Mouse (Mus musculus): ENCODE data around the gene Angptl2. TPM values are rescaled to one million over a fixed set of nuclear protein-coding genes. Genes with fewer than 3 reads are reported as not detected.

Angptl2 gene
- polyA plus RNA-seq (2016; fragmentation: Nextera tagmentation; extraction: Ambion mirVana): 17.4 and 18.1 TPM in 2 replicates

DNA sequence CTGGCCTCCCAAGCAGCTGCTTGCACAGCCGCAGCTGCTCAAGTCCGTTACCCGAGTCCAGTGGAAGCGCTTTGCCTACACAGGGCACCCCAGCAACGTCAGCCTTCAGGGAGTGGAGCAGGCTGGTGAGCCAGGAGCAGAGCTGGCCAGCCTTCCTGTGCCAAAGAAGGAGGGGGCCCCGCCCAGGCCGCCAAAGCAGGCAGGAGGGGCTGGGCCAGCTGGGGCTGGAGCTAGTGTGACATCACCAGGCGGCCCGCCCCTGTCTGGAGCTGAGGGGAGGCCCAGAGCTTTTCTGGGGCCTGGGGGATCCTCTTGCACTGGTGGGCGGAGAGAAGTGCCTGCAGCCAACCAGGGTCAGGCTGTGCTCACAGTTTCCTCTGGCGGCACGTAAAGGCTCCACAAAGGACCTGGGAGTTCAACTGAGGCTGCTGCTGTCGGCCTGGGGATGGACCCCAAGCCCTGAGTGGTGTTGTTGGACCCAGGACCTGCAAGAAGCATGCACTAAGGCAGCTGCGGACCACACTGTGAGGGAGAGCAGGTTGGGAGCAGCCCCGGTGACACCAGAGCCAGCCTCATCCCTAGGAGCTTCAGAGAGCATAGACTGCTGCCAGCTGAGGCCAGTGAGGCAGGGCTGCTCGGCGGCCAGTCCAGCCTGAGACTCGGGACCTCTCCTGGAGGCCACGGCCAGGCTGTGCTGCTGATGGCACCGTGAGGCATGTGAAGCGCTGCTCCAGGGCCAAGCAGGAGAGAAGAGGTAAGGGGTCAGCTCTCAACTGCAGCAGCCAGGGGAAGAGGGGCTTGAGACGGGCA is at the start of gene Angptl2:
Gene Angptl2 (plus strand): TSS at position 370 of the 810 bp plus-strand sequence.
- ATAC-seq (ENCODE audit: low FRiP score): peak; percentile 96
- under 1% methylated on average over 22 of the region's 22 CpGs for WGBS
- Histone ChIP-seq H3K4me1 (peaks cover 45% of the 10 kb centered on the region), H3K36me3 (replicated peaks) (no peaks in the 10 kb centered on the region), H3K27me3 (no peaks in the 10 kb centered on the region), H3K4me3 (replicated peaks) (peak within 1 kb of the TSS; percentile 54), H3K9me3 (no peaks in the 10 kb centered on the region), H3K27ac (peak within 1 kb of the TSS; percentile 88), H3K4me2 (peak within 1 kb of the TSS; percentile 90), H3K9ac (peak within 1 kb of the TSS; percentile 74)

DNA sequence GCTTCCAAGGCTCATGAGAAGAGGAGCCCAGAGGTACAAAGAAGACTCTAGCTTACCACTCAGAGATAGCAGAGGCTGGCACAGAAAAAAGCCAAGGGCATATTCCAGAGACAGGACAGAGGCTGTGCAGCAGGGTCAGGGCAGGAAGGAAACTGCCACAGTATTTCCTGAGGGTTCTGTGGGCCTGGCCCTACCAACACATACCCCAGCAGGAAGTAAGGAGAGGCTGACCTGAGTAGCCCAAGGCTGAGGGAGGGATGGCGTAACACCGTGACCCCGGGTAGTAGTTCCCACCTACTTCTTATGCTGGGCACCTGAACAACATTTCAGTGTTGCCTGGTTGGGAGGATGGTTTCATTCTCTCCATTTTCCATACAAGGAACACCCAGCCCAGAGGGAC is 48.8 kb upstream of the Angptl2 start:
- 80% methylated on average over 3 of the region's 3 CpGs for WGBS
- Histone ChIP-seq H3K36me3 (replicated peaks) (peaks cover 17% of the 10 kb centered on the region; the same call in 1 of the 2 replicates), H3K9me3 (no peaks in the 10 kb centered on the region), H3K9ac (no peak overlapping the region), H3K4me3 (replicated peaks) (no peak overlapping the region), H3K4me2 (no peak overlapping the region), H3K4me1 (peaks cover 11% of the 10 kb centered on the region; the same call in 1 of the 2 replicates), H3K27me3 (peaks cover 8% of the 10 kb centered on the region; the same call in 1 of the 2 replicates), H3K27ac (no peak overlapping the region)
- ATAC-seq (ENCODE audit: low FRiP score): no peak

DNA sequence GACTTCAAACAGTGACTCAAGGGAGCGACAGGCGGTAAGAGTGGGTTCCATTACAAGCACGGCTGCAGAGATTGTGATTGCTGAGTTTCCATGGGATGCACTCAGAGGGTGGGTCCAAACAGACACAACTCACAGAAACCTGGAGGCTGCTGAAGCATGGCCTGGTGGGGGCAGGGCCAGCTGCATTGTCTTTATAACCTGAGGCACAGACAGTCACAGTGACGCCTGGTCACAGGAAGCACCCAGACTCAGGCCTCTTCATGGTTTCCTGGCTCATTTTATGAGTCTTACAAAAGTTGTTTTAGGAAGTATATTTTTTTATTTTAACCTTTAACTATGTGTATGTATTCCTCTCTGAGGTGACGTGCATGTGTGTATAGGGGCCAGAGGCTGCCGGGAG is 46.4 kb upstream of the Angptl2 start:
- H3K4me3 ChIP-seq (replicated peaks): no peak overlapping the region
- H3K27ac ChIP-seq: no peak overlapping the region
- no peak overlapping the region for H3K9ac ChIP-seq
- peaks cover 8% of the 10 kb centered on the region; the same call in 1 of the 2 replicates for H3K27me3 ChIP-seq
- H3K4me1 ChIP-seq: peaks cover 11% of the 10 kb centered on the region; the same call in 1 of the 2 replicates
- H3K4me2 ChIP-seq: no peak overlapping the region
- H3K36me3 ChIP-seq (replicated peaks): peaks cover 33% of the 10 kb centered on the region
- no peak for ATAC-seq (ENCODE audit: low FRiP score)
- H3K9me3 ChIP-seq: no peaks in the 10 kb centered on the region
- 82% methylated on average over 6 of the region's 6 CpGs for WGBS

DNA sequence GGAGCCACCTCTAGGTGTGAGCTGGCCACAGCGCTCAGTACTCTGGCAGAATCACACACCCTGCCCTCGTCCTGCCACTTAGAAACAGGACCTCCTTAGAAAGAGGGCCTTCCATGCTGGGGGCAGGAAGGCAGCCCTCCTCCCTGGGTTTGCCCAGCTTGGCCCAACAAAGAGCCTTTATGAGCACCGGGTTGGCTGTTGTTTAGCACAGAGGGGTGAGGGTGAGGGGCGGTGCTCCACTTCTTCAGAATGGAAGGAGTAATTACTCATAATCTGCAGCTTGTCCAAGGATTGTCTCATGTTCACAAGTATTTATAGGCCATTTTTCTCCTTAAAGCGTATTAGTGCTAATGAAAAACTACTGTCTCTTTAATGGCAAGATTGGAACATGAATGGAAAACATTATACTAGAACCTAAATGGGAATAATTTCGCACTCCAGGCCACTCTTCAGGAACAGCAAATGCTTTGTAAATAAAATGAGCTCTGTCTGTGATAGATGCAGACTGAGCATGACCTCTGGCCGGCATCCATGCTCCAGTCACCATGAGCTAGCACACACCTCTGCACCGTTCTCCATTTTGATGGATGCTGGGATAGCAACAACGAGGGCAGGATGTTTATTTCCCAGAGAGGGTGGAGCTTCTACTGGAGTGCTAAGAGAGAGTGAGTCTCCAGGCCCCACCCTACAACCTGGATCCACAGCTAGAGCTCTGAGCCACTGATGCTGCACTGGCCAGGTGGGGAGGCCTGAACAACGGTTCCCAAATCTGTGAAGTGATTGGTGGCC is 44.9 kb upstream of the Angptl2 start:
- no peak overlapping the region for H3K4me3 ChIP-seq (replicated peaks)
- H3K27ac ChIP-seq: peak overlapping the region; percentile 36; the same call in 1 of the 2 replicates
- ATAC-seq (ENCODE audit: low FRiP score): 0 out of 2 replicates have a peak, but pooled peaks have one; percentile 23
- no peaks in the 10 kb centered on the region for H3K9me3 ChIP-seq
- H3K36me3 ChIP-seq (replicated peaks): peaks cover 33% of the 10 kb centered on the region
- H3K9ac ChIP-seq: no peak overlapping the region
- H3K4me2 ChIP-seq: no peak overlapping the region
- 34% methylated on average over 10 of the region's 10 CpGs for WGBS
- H3K4me1 ChIP-seq: peaks cover 11% of the 10 kb centered on the region; the same call in 1 of the 2 replicates
- H3K27me3 ChIP-seq: peaks cover 8% of the 10 kb centered on the region; the same call in 1 of the 2 replicates

DNA sequence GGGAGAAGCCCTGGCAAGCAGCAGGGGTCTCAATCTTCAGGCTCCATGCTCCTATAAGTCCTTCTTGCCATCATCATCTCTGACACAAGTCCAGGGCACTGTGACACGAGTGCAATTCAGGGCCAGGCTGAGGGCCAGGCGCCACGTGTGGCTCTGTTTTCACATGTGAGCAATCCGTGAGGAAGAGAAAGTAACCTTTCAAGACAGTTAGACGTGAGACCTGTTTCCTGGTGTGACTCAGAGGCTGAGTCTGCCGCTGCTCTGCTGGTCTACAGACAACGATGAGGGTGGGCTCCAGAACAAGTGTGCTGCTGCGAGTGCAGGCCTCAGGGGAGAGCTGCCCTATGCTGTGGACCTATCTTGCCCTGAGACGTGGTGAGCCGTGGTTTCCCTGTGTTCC is 42.7 kb upstream of the Angptl2 start:
- Histone ChIP-seq H3K4me1 (peaks cover 21% of the 10 kb centered on the region), H3K9me3 (no peaks in the 10 kb centered on the region), H3K36me3 (replicated peaks) (peaks cover 27% of the 10 kb centered on the region), H3K27me3 (peaks cover 8% of the 10 kb centered on the region; the same call in 1 of the 2 replicates), H3K4me3 (replicated peaks) (no peak overlapping the region), H3K4me2 (no peak overlapping the region), H3K9ac (no peak overlapping the region), H3K27ac (no peak overlapping the region)
- ATAC-seq (ENCODE audit: low FRiP score): no peak
- 88% methylated on average over 10 of the region's 10 CpGs for WGBS

DNA sequence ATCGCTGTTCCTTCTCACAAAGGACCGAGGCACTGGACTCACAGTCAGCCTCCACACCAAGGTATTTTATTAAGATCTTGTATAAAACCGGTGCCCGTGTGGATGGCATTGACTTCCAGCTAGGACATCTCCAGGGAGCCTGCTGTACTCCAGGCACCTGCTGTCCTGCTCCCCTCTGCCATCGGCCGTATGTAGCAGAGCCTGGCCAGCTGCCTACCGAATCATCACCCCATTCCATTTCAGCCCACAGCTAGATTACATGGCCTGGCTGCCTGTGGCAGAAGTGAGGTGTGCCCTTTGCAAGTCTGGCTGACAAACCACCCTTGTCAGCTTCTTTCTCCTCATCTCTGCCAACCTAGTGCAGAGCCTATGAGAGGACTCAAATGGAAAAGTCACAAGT is 42.2 kb upstream of the Angptl2 start:
- H3K4me2 ChIP-seq: no peak overlapping the region
- H3K4me3 ChIP-seq (replicated peaks): no peak overlapping the region
- H3K9ac ChIP-seq: no peak overlapping the region
- peaks cover 26% of the 10 kb centered on the region for H3K4me1 ChIP-seq
- H3K36me3 ChIP-seq (replicated peaks): peaks cover 21% of the 10 kb centered on the region
- no peak overlapping the region for H3K27ac ChIP-seq
- no peaks in the 10 kb centered on the region for H3K9me3 ChIP-seq
- no peak for ATAC-seq (ENCODE audit: low FRiP score)
- peaks cover 8% of the 10 kb centered on the region; the same call in 1 of the 2 replicates for H3K27me3 ChIP-seq
- 95% methylated on average over 7 of the region's 7 CpGs for WGBS

DNA sequence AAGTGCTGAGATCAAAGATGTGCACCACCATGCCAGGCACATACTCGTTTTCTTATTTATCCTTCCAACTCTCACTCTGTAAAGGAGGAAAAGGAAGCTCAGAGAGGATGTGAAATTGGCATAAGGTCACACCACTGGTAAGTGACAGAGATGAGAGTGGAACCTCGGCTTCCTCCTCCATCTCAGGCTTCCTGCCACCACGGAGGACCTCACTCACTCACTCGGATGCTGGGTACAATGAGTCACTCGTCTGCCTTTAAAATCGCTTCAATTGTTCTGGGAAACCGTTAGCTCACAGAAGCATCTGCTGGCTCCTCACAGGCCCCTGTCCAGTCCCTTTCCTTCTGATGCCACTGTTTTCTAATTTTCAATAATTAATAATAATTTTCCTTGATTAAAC is 39.4 kb upstream of the Angptl2 start:
- H3K9me3 ChIP-seq: no peaks in the 10 kb centered on the region
- H3K27ac ChIP-seq: no peak overlapping the region
- peaks cover 33% of the 10 kb centered on the region for H3K4me1 ChIP-seq
- no peak overlapping the region for H3K4me3 ChIP-seq (replicated peaks)
- ATAC-seq (ENCODE audit: low FRiP score): no peak
- peaks cover 15% of the 10 kb centered on the region for H3K36me3 ChIP-seq (replicated peaks)
- no peak overlapping the region for H3K9ac ChIP-seq
- H3K27me3 ChIP-seq: no peaks in the 10 kb centered on the region; the same call in 1 of the 2 replicates
- WGBS: 54% methylated on average over 7 of the region's 7 CpGs
- no peak overlapping the region for H3K4me2 ChIP-seq

DNA sequence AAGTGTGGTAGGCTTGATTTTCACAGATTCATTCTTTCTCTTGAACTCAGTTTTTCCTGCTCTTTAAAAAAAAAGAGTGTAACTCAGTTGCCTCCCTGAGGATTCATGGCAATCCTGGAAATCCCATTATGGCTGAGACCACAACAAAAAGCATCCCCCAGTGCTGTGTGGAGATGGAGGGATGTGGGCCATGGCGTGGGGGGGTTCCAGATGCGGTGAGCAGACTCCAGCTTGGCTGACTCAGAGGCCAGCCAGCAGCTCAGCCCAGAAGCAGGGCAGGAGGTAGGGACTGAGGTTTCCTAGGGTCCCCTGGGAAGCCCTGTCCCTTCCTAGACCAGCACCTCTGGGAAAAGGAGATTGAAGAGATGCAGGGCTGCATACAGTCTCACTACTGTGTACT is 38.9 kb upstream of the Angptl2 start:
- Histone ChIP-seq H3K4me1 (peaks cover 33% of the 10 kb centered on the region), H3K36me3 (replicated peaks) (peaks cover 15% of the 10 kb centered on the region), H3K4me3 (replicated peaks) (no peak overlapping the region), H3K9me3 (no peaks in the 10 kb centered on the region), H3K9ac (no peak overlapping the region), H3K27ac (no peak overlapping the region), H3K4me2 (no peak overlapping the region), H3K27me3 (no peaks in the 10 kb centered on the region; the same call in 1 of the 2 replicates)
- WGBS: 64% methylated on average over 2 of the region's 2 CpGs
- no peak for ATAC-seq (ENCODE audit: low FRiP score)

DNA sequence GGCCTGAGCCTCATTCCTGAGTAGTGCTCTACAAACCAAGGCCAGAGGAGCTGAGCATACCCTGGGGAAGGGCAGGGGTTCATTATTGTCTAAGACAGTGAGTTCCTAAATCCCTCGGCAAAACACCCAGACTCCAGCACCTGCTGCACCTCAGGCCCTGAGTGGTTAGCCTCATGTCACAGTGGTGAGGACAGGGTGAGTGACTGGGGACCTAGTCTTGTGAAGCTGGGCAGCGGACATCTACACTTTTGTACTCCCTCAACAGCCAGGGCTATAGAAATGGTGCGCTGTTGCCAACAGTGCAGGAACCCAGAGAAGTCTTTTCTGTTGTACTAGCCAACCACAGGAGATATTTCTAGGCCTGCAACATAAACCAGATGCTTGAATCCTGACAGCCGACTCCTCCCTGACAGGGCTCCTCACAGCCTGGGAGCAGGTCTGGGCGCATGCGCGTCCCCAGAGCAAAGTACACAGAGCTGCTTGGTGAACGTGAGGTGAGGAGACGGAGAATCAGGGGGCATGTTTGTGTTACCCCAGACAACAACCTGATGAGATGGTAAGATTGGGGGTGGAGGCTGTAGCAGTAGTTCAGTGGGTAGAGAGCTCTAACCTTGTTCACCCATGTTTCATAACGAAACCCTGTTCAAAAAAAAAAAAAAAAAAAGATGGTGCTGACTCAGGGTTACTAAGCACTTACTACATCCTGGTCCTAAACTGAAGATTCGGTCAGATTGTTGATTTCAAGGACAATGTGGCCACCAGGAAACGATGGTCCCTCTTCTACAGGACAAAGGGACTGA is 38.2 kb upstream of the Angptl2 start:
- Histone ChIP-seq H3K4me2 (no peak overlapping the region), H3K9me3 (no peaks in the 10 kb centered on the region), H3K27me3 (no peaks in the 10 kb centered on the region; the same call in 1 of the 2 replicates), H3K9ac (no peak overlapping the region), H3K27ac (no peak overlapping the region), H3K4me3 (replicated peaks) (no peak overlapping the region), H3K36me3 (replicated peaks) (peaks cover 14% of the 10 kb centered on the region), H3K4me1 (peaks cover 33% of the 10 kb centered on the region)
- ATAC-seq (ENCODE audit: low FRiP score): no peak
- WGBS: 90% methylated on average over 12 of the region's 12 CpGs

DNA sequence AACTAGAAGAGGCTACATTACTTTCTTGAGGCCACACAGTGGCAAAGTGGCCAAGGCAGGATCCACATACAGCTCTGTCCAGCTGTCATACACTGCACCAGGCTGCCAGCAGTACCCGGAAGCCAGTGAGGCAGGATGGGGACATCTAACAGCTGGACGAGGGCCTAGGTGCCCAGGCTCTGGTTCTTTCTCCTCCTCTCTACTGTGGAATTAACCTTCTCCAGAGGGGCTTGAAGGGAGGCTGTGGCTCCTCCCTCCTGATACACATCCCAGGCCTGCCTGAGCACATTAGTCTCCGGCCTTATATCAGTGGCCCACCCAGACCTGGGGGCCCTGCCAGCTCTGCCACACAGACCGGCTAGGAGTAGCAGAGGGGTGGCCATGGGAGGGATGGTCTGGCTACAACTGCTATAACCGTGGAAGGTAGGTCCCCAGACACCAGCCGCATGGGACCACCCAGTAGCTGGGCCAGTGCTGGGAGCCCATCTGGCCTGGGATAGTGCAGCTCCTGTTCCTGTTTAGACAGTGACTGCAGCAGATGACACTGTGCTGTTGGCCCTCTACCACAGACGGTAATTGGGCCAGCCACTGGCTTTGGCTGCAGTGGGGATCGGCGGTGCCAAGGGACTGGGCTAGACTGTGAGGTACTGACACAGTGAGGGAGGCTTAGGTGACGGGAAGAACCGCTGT is 37.5 kb upstream of the Angptl2 start:
- H3K4me1 ChIP-seq: peaks cover 33% of the 10 kb centered on the region
- no peak overlapping the region for H3K4me2 ChIP-seq
- ATAC-seq (ENCODE audit: low FRiP score): no peak
- WGBS: 73% methylated on average over 11 of the region's 11 CpGs
- H3K9me3 ChIP-seq: no peaks in the 10 kb centered on the region
- no peak overlapping the region for H3K9ac ChIP-seq
- no peaks in the 10 kb centered on the region; the same call in 1 of the 2 replicates for H3K27me3 ChIP-seq
- no peak overlapping the region for H3K4me3 ChIP-seq (replicated peaks)
- no peak overlapping the region for H3K27ac ChIP-seq
- H3K36me3 ChIP-seq (replicated peaks): peaks cover 7% of the 10 kb centered on the region

DNA sequence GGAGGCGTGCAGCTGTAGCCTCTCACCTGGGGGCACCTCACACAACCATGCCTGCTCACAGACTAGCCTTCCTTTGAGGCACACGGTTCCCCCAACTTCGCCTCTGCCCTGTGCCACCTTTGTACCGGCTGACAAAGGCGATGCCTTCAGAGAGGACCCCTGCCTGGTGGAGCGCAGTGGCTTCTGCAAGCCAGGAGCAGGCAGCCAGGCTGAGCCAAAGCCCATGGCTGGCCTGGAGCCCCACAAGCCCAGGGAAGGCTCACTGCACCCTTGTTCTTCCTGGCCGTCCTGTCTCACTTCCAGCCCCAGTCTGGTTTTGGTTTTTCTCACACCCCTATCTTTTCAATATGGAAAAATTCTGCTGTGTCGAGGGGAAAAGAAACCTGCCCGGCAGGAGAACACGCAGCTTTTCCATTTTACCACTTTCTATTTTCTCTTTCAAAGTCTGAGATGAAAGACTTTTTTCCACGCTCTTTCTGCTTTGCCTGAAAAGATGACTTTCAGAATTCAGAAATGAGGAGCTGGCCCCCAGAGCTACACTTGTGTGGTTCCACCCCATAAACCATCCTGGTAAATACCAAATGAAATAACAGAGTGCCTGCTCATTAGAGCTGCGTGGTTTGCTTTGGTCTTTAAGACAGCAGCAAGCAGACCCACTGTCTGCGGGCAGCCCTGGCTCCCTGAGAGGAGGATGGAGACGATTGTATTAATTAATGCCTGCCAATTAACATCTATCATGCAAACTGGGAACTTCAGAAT is 36.5 kb upstream of the Angptl2 start:
- Histone ChIP-seq H3K4me1 (peaks cover 33% of the 10 kb centered on the region), H3K4me2 (no peak overlapping the region), H3K27me3 (no peaks in the 10 kb centered on the region), H3K4me3 (replicated peaks) (no peak overlapping the region), H3K27ac (peak overlapping the region; percentile 42; the same call in 1 of the 2 replicates), H3K9ac (no peak overlapping the region), H3K36me3 (replicated peaks) (no peaks in the 10 kb centered on the region), H3K9me3 (no peaks in the 10 kb centered on the region)
- WGBS: 40% methylated on average over 14 of the region's 14 CpGs
- ATAC-seq (ENCODE audit: low FRiP score): no peak
